Mouse (Mus musculus) left cerebral cortex, adult 2 months (tissue): ENCODE results near the gene Atpaf2. TPM values are rescaled to one million over a fixed set of nuclear protein-coding genes. Genes with fewer than 3 reads are reported as not detected.
"Not testable (repeated sequence)": the region's sequence is repeated elsewhere in the genome, so short reads cannot be mapped to it uniquely, and the experiment has no call there.

Experiments used
- DNase-seq, 2 experiments: peaks; one replicate each; pipeline ENCODE4 v3.0.0; 2021 to 2022; ENCODE audit warnings: low spot score in 2 of 2, mixed read lengths in 1 of 2; ENCODE audit errors: extremely low spot score in 1 of 2
- H3K27ac ChIP-seq: fragments of 200-600 bp; 2 replicates; pipeline ENCODE4 v1.8.1; 2022
- H3K4me3 ChIP-seq: fragments of 200-600 bp; 2 replicates; pipeline ENCODE4 v1.8.1; 2022
- CTCF ChIP-seq: fragments of 200-600 bp; IDR thresholded peaks from 2 replicates; pipeline ENCODE4 v1.8.1; 2022; ENCODE audit warnings: antibody characterized with exemption, mild to moderate bottlenecking, moderate library complexity
- intact Hi-C: fragments of 180-260 bp; cut with DNase I; formaldehyde crosslinking; loops from one replicate; pipeline ENCODE4 v1.15.1; 2025
- long read RNA-seq, 2 experiments: library from polyadenylated mRNA; stranded (forward); transcript quantifications; one replicate each; pipeline ENCODE4 v2.0.0; 2021; ENCODE audit warnings: borderline mapping rate in 2 of 2
- total RNA-seq, 2 experiments: library from RNA; stranded (reverse); gene quantifications; 2 replicates each; pipeline ENCODE4 v1.2.3; 2021

Atpaf2 gene
- total RNA-seq: 10 to 100 TPM; 24.6 to 32.7 TPM
- long read RNA-seq, experiment 1, transcript Atpaf2-201 (8 exons, 1,813 nt): major isoform, 24 of 37 reads
- long read RNA-seq, experiment 1, partial matches to known transcripts: 1 of 37 reads
- long read RNA-seq, experiment 1, other reads (novel, unspliced or antisense): 10 of 37 reads
- long read RNA-seq, experiment 2, transcript Atpaf2-201 (8 exons, 1,813 nt): major isoform, 11 of 20 reads
- long read RNA-seq, experiment 2, partial matches to known transcripts: 0 of 20 reads
- long read RNA-seq, experiment 2, other reads (novel, unspliced or antisense): 9 of 20 reads

DNA sequence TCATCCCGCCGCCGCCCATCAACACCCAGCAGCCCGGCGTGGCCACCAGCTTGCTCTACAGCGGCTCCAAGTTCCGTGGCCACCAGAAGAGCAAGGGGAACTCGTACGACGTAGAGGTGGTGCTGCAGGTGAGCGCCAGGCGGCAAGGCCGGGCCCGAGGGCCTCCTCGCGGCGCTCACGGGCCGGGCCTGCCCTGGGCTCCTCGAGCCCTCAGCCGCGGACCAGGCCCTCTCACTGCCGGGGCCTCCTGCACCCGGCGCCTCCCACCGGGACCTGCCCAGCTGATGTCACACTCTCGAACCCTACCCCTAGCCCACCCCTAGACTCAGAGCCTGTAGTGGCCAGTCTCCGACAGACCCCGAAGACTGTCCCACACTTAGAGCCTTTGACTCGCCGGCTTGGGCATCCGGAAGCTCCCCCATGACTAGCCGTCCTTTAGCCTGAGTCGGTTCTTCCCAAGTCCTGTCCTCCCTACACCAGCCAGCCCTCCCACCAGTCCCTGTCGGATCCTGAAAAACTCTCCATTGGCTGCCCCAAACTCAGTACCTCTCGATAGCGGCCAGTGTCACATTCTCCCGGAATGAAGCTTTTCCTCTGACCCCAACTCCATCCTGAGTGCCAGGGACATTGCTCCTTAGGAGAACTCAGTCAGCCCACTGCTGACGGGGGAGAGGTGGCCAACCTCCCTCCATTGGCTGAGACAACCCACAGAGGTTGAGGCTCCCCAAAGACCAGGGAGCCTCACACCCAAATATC lies at the start of gene Atpaf2:
TSS of gene Atpaf2 (minus strand) at position 741 of the 756 bp plus-strand sequence.
- DNase-seq: peak in 1 of 2 experiments; percentile 23
- intact Hi-C loops: loop anchor here (2.0 to 5.0 kb wide), 2 partner anchors 119 to 311 kb away; partner anchors contain the start of genes Alkbh5 and Rai1

DNA sequence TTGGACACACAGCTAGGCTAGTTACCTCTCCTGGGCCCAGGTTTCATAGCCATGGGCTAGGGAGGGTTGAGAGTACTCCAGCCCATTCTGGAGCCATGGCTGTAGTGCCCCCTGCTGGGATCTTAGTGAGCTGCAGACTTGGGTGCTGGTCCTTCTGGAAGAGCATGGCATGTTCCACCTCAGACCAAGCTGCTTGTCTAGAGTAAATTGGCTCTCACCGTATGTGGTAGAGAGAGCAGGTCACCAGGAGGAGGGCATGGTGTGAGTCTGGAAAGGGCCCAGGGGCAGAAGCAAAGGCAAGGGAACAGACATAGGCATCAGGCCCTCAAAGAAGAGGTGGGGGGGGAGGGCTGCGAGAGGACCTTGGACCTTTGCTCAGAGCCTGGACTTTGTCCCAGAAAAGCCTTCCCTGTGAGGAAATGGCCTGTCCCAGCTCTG lies 47.7 kb upstream of the Atpaf2 start:
- peak in 1 of 2 experiments; percentile 25 for DNase-seq
- Histone ChIP-seq H3K4me3 (no peak overlapping the region), H3K27ac (no peak overlapping the region)
- intact Hi-C loops: no loop called here
- TF ChIP-seq CTCF: peak; percentile 64

More for the DNA sequence above, at the start of gene Atpaf2:
- H3K27ac ChIP-seq: peak within 1 kb of the TSS; percentile 86
- H3K4me3 ChIP-seq: peak within 1 kb of the TSS; percentile 96
- no peak for TF ChIP-seq CTCF

DNA sequence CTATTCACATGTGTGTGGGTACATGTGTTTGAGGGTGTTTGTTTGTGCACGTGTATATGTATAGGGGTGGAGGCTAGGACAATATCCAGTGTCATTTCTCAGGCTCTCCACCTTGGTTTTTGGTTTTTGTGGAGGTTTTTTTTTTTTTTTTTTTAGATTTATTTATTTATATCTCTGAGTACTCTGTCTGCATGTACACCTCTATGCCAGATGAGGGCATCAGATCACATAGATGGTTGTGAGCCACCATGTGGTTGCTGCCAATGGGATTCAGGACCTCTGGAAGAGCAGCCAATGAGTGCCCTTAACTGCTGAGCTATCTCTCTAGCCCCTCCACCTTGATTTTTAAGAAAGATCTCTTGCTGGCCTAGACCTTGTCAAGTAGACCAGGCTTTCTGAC lies 39.7 kb upstream of the Atpaf2 start:
- Histone ChIP-seq H3K4me3 (no peak overlapping the region), H3K27ac (no peak overlapping the region)
- intact Hi-C loops: loop anchor here (5.0 kb wide), 1 partner anchor 79 kb away; the partner anchor contains the start of gene Alkbh5
- no peak; the same call in none of the 2 replicates for TF ChIP-seq CTCF
- no peak for DNase-seq

- peak overlapping the region; percentile 72 for H3K4me3 ChIP-seq
- H3K27ac ChIP-seq: peak overlapping the region; percentile 73
- intact Hi-C loops: loop anchor here (5.0 kb wide), 1 partner anchor 83 kb away; the partner anchor contains the start of gene Alkbh5
- no peak for DNase-seq
- no peak for TF ChIP-seq CTCF
These were observed 36.5 kb upstream of the Atpaf2 start for GRCm38 (mm10) chr11:60454745-60455087.

GRCm38 (mm10) chr11:60454080-60454744 lies 36.0 kb upstream of the Atpaf2 start, which contains the start of gene Drg2:
TSS of gene Drg2 (plus strand) at chr11:60454591.
- intact Hi-C loops: no loop called here
- no peak for TF ChIP-seq CTCF
- Histone ChIP-seq H3K27ac (peak within 1 kb of the TSS; percentile 73), H3K4me3 (peak within 1 kb of the TSS; percentile 72)
- DNase-seq: peak; percentile 87 to 93

GRCm38 (mm10) chr11:60444007-60444406 lies 25.8 kb upstream of the Atpaf2 start:
- intact Hi-C loops: no loop called here
- DNase-seq: no peak
- Histone ChIP-seq H3K27ac (no peak overlapping the region), H3K4me3 (no peak overlapping the region)
- TF ChIP-seq CTCF: no peak

DNA sequence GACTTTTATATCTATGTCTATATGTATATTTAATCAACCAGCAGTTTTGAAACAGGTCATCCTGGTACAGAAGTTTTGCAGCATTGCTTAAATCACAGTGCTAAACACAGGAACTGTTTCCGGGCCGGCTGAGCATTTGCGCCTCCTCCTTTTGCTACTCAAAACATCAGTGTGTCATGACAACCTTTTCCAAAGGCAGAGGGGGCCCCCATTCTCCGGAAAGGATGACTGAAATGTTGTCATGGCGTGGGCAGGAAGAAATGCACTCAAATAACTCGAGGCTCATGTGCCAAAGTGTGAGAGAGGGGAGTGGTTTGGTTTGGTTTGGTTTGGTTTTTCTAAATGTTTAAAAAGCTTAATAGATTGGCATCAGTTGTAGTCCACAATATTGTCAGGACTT lies 24.6 kb upstream of the Atpaf2 start:
- no peak for TF ChIP-seq CTCF
- no peak for DNase-seq
- H3K27ac ChIP-seq: no peak overlapping the region

DNA sequence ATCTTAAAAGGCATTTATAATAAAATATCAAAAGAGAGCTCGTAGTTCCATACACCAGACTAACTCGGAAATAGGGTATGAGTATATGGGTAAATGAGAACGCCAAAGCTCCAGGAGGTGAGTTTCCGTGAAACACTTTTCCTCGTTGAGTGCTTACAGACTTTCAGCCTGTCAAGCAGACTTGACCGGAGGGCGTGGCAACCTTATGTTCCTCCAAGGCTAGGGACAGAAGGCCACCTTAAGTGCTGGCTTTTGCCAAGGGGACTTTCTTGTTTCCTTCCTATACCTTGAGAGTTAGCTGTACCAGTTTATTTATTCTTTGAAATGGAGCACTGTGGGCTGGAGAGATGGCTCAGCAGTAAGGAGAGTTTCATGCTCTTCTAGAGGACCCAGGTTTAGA lies 21.9 kb upstream of the Atpaf2 start:
- no peak overlapping the region for H3K4me3 ChIP-seq
- no peak for DNase-seq
- intact Hi-C loops: no loop called here
- TF ChIP-seq CTCF: no peak
- H3K27ac ChIP-seq: no peak overlapping the region

More for the DNA sequence above, 24.6 kb upstream of the Atpaf2 start:
- intact Hi-C loops: no loop called here
- no peak overlapping the region for H3K4me3 ChIP-seq

GRCm38 (mm10) chr11:60439621-60440020 lies 21.4 kb upstream of the Atpaf2 start:
- intact Hi-C loops: not testable (repeated sequence)

DNA sequence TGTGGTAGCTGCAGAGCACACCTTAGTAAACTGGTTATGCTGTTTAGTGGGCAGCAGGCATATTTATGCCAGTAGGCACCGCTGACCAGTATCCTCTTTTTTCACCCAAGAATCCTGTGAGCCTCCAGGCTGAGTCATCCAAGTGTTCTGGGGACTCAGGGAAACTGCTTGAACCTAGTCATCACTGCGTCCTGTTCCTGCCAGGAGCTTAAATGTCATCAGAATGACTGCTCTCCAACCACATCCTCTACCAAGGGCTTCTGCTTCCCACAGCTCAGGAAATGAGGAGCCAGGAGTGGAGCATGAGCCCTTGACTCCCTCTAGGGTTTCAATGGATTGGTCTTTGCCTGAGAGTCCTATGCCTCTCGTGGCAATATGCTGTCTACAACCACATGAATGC lies 18.4 kb upstream of the Atpaf2 start:
- no peak for TF ChIP-seq CTCF
- DNase-seq: no peak
- intact Hi-C loops: no loop called here
- H3K4me3 ChIP-seq: no peak overlapping the region
- H3K27ac ChIP-seq: no peak overlapping the region

More at GRCm38 (mm10) chr11:60439621-60440020, 21.4 kb upstream of the Atpaf2 start:
- H3K27ac ChIP-seq, H3K4me3 ChIP-seq, DNase-seq: not testable (repeated sequence)

GRCm38 (mm10) chr11:60435133-60435532 lies 16.9 kb upstream of the Atpaf2 start:
- DNase-seq: no peak
- Histone ChIP-seq H3K4me3 (no peak overlapping the region), H3K27ac (no peak overlapping the region)
- no peak for TF ChIP-seq CTCF
- intact Hi-C loops: no loop called here

GRCm38 (mm10) chr11:60433501-60433900 lies 15.2 kb upstream of the Atpaf2 start:
- no peak overlapping the region for H3K4me3 ChIP-seq
- DNase-seq: no peak
- H3K27ac ChIP-seq: no peak overlapping the region
- intact Hi-C loops: no loop called here
- no peak for TF ChIP-seq CTCF
